Mouse (Mus musculus) myocyte (in vitro differentiated cells): ENCODE data around the gene Ankrd33.

Experiments used
- CEBPB ChIP-seq: IDR thresholded peaks from 2 replicates; pipeline ENCODE4 v1.6.1; 2011; ENCODE audit warnings: mild to moderate bottlenecking, moderate library complexity; ENCODE audit not compliant: poor library complexity, insufficient read depth, severe bottlenecking
- E2F4 ChIP-seq: IDR thresholded peaks from one replicate; pipeline ENCODE4 v1.6.1; 2011; ENCODE audit warnings: mild to moderate bottlenecking, control low read depth, moderate library complexity; ENCODE audit not compliant: insufficient read depth
- MAX ChIP-seq: IDR thresholded peaks from one replicate; pipeline ENCODE4 v1.6.1; 2011; ENCODE audit warnings: low read depth, mild to moderate bottlenecking, control low read depth
- MYOD1 ChIP-seq, 3 experiments: IDR thresholded peaks; one replicate each; pipeline ENCODE4 v1.6.1; 2011; ENCODE audit warnings: control low read depth in 2 of 3, low read depth in 2 of 3, mild to moderate bottlenecking in 2 of 3, moderate library complexity in 1 of 3; ENCODE audit not compliant: insufficient read length in 2 of 3, control insufficient read depth in 1 of 3
- MYOG ChIP-seq, 3 experiments: IDR thresholded peaks; one replicate each; pipeline ENCODE4 v1.6.1; 2011; ENCODE audit warnings: control low read depth in 2 of 3, low read depth in 2 of 3, mild to moderate bottlenecking in 2 of 3; ENCODE audit not compliant: insufficient read length in 2 of 3, control insufficient read depth in 1 of 3, insufficient read depth in 1 of 3
- POLR2A ChIP-seq: IDR thresholded peaks from one replicate; pipeline ENCODE4 v1.6.1; 2011; ENCODE audit warnings: low read depth, mild to moderate bottlenecking, control low read depth, moderate library complexity; ENCODE audit not compliant: insufficient read length
- POLR2AphosphoS2 ChIP-seq: IDR thresholded peaks from one replicate; pipeline ENCODE4 v1.6.1; 2011; ENCODE audit warnings: low read depth, control low read depth; ENCODE audit not compliant: insufficient read length
- REST ChIP-seq: IDR thresholded peaks from one replicate; pipeline ENCODE4 v1.6.1; 2011; ENCODE audit warnings: mild to moderate bottlenecking, control low read depth, moderate library complexity; ENCODE audit not compliant: insufficient read depth, insufficient read length
- SRF ChIP-seq: IDR thresholded peaks from one replicate; pipeline ENCODE4 v1.6.1; 2011; ENCODE audit warnings: low read depth; ENCODE audit not compliant: control insufficient read depth, insufficient read length
- TCF12 ChIP-seq: IDR thresholded peaks from one replicate; pipeline ENCODE4 v1.6.1; 2011; ENCODE audit warnings: mild to moderate bottlenecking, control low read depth; ENCODE audit not compliant: poor library complexity, insufficient read depth, severe bottlenecking
- TCF3 ChIP-seq: IDR thresholded peaks from one replicate; pipeline ENCODE4 v1.6.1; 2011; ENCODE audit warnings: low read depth, control low read depth; ENCODE audit not compliant: insufficient read length
- USF1 ChIP-seq: IDR thresholded peaks from one replicate; pipeline ENCODE4 v1.6.1; 2011; ENCODE audit warnings: low read depth, mild to moderate bottlenecking, control low read depth, moderate library complexity

- TF ChIP-seq POLR2A (no peak), MYOG (IDR thresholded peaks at IDR 0.05; ENCODE audit: control insufficient read depth in 1 of 3, insufficient read depth in 1 of 3, insufficient read length in 2 of 3, low read depth in 2 of 3) (no peak), E2F4 (no peak), TCF12 (no peak), USF1 (no peak), MYOD1 (IDR thresholded peaks at IDR 0.05; ENCODE audit: control insufficient read depth in 1 of 3, insufficient read length in 2 of 3, low read depth in 2 of 3) (no peak), MAX (no peak), POLR2AphosphoS2 (no peak), REST (no peak), CEBPB (no peak), TCF3 (no peak), SRF (no peak)
Observed at GRCm38 (mm10) chr15:101086451-101086850, 29.1 kb upstream of the Ankrd33 start.
